Mouse (Mus musculus) E14TG2a.4 (cell line): ENCODE results near the gene Myl7.

Experiments used
- CTCF ChIP-seq: conservative IDR thresholded peaks from 2 replicates; pipeline ENCODE4 v1.5.1; 2014; ENCODE audit warnings: low read length
- NANOG ChIP-seq: IDR thresholded peaks from 2 replicates; pipeline ENCODE4 v1.6.1; 2014; ENCODE audit warnings: borderline replicate concordance, low read length, mixed read lengths

DNA sequence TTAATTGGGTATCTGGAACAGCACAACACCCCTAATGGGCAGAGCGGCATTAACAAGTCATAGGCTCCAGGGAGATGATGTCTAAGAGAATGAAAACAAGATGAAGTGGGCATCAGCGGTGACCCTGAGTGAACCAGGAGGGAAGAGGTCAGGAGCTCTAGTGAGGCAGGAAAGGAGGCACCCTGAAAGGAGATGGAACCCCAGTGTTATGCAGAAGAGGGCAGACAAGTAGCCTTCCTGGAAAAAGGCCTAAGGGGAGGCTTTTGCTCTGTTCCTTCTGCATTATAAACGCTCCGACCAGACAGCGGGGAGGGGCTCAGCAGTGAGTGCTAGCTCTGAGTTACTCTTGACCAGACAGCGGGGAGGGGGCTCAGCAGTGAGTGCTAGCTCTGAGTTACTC lies 44.4 kb upstream of the Myl7 start:
- TF ChIP-seq CTCF (no peak), NANOG (no peak)
